Mouse (Mus musculus): ENCODE measurements around the gene Nop10. TPM values are rescaled to one million over a fixed set of nuclear protein-coding genes. Genes with fewer than 3 reads are reported as not detected.

Nop10 gene
- total RNA-seq, 2 experiments from 2014 or later = 57.1 to 64.2 TPM

DNA sequence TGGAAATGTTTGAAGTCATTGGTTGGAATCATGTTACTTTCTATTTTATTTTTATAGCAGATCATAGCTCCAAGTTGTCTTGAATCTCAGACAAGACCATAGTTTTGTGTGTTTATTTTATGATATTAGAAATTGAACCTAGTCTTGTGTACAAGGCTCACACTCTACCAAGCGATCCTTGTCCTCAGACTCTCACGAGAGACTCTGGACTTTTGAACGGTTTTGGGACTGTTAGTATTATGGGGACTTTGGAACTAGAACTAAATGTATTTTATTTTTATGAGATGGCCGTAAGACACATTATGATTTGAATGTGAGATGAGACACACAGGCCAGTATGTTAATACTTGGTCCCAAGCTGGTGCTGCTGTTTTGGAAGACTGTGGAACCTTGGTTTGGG lies 36.5 kb downstream of the Nop10 start:
- no peak for DNase-seq
- intact Hi-C loops (cut with DNase I) = no loop called here

DNA sequence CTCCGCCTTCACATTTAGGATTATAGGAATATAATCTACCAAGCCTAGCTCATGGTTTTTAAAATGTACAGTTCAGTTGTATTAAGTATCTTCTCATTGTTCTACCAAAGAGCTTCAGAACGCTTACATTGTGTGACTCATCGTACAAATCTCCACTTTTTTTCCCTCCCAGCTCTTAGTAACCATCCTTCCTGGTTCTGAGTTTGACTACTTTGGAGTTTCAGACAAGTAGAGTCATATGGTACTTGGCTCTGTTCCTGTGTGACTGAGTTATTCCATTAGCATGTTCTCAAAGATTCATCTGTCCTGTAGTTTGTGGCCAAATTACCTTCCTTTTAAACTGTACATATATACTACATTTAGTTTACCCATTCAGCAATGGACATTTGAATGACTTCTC lies 46.9 kb downstream of the Nop10 start:
- intact Hi-C loops (cut with DNase I) = no loop called here
- no peak for DNase-seq

DNA sequence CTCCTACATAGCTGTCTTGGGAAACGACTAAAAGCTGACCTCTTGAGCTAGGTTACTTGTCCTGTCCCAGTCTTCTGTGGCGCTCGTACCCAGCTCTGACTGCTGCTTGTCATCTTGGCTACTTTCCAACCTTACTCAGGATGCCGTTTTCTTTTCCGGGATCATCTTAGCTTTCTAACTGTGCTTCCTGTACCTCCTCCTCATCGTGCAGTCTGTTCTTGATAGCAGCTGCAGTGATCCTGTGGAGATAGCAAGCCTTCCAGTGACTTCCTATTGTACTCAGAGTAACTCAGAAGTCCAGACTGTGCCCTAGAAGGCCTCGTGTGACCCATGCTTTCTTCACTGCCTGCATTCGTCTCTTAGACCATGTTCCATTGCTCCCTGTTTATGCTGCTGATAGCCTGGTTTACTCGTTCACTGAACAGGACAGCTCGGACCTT lies 47.5 kb downstream of the Nop10 start:
- intact Hi-C loops (cut with DNase I) = no loop called here
- DNase-seq = peak in 1 of 2 experiments; percentile 9

Other genes with a start within 250 kb of the Nop10 start
- gene Olfr1310, start 249.2 kb upstream of the Nop10 start, total RNA-seq (2021) = not detected
- gene Olfr1311, start 237.5 kb upstream of the Nop10 start, total RNA-seq (2021) = not detected
- not detected for gene Olfr1312, start 211.7 kb upstream of the Nop10 start, total RNA-seq (2021)
- gene Olfr1313, start 184.1 kb upstream of the Nop10 start, total RNA-seq (2021) = not detected
- gene Olfr1314, start 165.1 kb upstream of the Nop10 start, total RNA-seq (2021) = not detected
- not detected for gene Olfr1315-ps1, start 146.5 kb upstream of the Nop10 start, total RNA-seq (2021)
- not detected for gene Olfr1316, start 126.9 kb upstream of the Nop10 start, total RNA-seq (2021)
- gene Olfr1317, start 121.6 kb upstream of the Nop10 start, total RNA-seq (2021) = not detected
- not detected for gene Olfr1318, start 107.7 kb upstream of the Nop10 start, total RNA-seq (2021)
- gene Lpcat4, start 22.5 kb upstream of the Nop10 start, total RNA-seq (2021) = 1 to 10 TPM; 4.3 to 4.4 TPM
- gene Nutm1, start 2.6 kb upstream of the Nop10 start, total RNA-seq (2021) = not detected
- gene Slc12a6, start 3.9 kb downstream of the Nop10 start, total RNA-seq (2021) = 10 to 100 TPM; 40.7 to 42.8 TPM
- under 1 TPM in 1 of 2 experiments, not detected in 1; 0.51 TPM for gene Gm21985, start 4.4 kb downstream of the Nop10 start, total RNA-seq (2021)
- gene Emc4, start 106.1 kb downstream of the Nop10 start, total RNA-seq (2021) = 10 to 100 TPM; 61.2 to 67.8 TPM
- gene Katnbl1, start 117.3 kb downstream of the Nop10 start, total RNA-seq (2021) = 1 to 10 TPM; 7.3 to 7.6 TPM
- gene Emc7, start 193.1 kb downstream of the Nop10 start, total RNA-seq (2021) = 10 to 100 TPM; 15.2 to 15.5 TPM
- gene Chrm5, start 218.8 kb downstream of the Nop10 start, total RNA-seq (2021) = not detected
- gene Aven, start 231.0 kb downstream of the Nop10 start, total RNA-seq (2021) = 10 to 100 TPM; 16.9 to 17.1 TPM